Mouse (Mus musculus) urinary bladder, postnatal 25 days (tissue): ENCODE measurements at regions not wholly inside any gene's neighbourhood (a gene's known extent, or its start where the extent isn't known, plus 50 kb on each side); places are given as distances from the start of the nearest gene placed in this dataset.
A peak's percentile ranks its signal among the peaks of the same experiment; 100 is the strongest.

Experiments used
- DNase-seq: peaks from one replicate; pipeline ENCODE4 v3.0.0; 2022; ENCODE audit warnings: low spot score

- no peak for DNase-seq
Observed at GRCm38 (mm10) chr2:116942321-116942791, 63.9 kb downstream of the Tmco5 start.

GRCm38 (mm10) chr2:116948538-116948937 lies 70.0 kb downstream of the Tmco5 start:
- DNase-seq: no peak

- no peak for DNase-seq
Observed at GRCm38 (mm10) chr2:116949741-116950140, 71.2 kb downstream of the Tmco5 start.

GRCm38 (mm10) chr2:116950154-116950553 lies 71.7 kb downstream of the Tmco5 start:
- DNase-seq: no peak

DNA sequence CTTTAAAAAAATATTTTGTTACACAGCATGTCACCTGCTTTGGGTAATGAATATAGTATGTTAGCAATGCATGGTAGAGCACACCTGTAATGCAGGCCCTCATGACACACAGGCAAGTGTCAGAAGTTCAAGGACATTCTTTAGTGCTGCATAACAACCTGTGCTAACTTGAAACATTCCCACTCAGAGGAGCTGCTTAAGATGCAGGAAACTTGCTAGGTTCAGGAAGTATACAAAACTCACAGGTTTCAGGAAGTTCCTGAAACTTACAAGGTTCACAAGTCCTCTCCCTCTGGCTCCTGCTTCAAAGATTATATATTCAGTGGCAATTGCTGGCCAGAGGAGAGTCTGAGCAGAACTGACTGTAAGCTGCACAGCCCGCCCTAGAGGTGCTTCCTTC lies 73.0 kb downstream of the Tmco5 start:
- DNase-seq: no peak

DNA sequence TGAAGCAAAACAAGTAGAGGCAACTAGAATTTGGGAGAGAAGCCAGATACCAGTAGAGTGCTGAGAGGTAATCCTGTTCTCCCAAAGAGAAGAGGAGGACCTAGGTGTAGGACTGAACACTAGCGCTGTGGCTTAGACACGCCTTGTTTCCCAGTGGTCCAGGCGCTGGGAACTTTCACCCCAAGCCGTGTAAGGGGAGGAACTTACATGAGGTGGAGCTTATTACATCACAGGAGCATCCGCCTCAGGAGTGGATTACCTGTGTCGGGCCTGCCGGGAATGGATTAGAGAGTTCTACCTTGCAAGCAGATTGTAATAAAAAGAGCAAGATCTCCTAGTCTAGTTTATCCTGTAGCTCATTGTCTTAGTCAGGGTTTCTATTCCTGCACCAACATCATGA lies 75.8 kb downstream of the Tmco5 start:
- DNase-seq: no peak

GRCm38 (mm10) chr2:116954896-116955295 lies 76.4 kb downstream of the Tmco5 start:
- DNase-seq: no peak

DNA sequence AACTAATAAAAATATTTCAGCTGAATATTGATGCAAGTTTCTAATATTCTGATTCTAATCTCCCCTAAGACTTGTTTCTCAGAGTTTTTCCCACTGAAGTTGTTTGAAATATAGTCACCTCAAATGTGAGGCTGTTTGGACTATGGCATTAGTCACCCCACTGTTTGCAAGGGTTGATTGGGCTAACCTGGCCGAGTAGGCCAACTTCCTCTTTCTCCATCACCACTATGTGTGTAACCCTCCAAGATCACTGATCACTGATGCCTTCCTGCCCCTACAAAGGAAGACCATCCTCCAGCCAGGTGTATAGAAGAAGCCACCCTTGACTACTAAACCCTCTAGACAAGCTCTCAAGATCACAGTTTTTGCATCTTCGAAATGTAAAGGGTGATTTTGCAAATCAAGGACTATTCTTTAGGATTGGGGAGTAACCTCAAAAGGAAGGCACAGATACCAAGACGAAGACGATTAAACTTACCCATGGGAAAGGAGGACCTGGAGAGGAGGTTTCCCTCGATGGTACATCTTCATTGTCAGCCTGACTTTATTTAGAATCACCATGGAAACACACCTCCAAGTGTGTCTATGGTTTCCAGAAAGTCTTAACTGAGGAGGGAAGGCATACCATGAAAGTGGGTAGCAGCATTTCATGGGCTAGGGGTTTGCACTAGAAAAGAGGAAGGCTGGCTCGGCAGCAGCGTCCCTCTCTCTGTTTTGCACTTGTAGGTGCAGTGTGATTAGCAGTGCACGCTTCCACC lies 84.8 kb downstream of the Tmco5 start:
- no peak for DNase-seq

GRCm38 (mm10) chr2:116966266-116966665 lies 87.8 kb downstream of the Tmco5 start:
- DNase-seq: no peak

- DNase-seq: no peak
Observed at GRCm38 (mm10) chr2:116971666-116972613, 93.4 kb downstream of the Tmco5 start.

DNA sequence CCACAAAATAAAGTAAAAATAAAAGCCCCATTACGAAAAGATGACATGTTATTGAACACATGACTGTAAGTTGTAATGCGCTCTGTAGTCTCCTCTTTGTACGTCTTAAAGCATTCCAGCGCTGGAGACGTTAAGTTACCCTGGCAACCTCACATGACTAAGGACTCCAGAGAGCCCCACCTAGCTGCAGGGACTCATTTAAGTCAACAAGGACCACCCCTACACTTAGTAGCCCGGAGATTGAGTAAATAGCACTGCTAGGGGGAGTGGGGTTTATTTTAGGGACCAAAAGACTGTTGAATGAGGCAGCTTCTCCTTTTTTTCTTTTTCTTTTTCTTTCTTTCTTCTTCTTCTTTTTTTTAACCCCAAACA lies 94.1 kb downstream of the Tmco5 start:
- DNase-seq: no peak

GRCm38 (mm10) chr2:116973441-116973840 lies 95.0 kb downstream of the Tmco5 start:
- no peak for DNase-seq

- DNase-seq: no peak
Observed at GRCm38 (mm10) chr2:116974152-116974551, 95.7 kb downstream of the Tmco5 start.

- DNase-seq: no peak
Observed at GRCm38 (mm10) chr2:116974569-116975060, 96.1 kb downstream of the Tmco5 start.

- peak; percentile 26 for DNase-seq
Observed at GRCm38 (mm10) chr2:116975091-116975600, 96.7 kb downstream of the Tmco5 start.

DNA sequence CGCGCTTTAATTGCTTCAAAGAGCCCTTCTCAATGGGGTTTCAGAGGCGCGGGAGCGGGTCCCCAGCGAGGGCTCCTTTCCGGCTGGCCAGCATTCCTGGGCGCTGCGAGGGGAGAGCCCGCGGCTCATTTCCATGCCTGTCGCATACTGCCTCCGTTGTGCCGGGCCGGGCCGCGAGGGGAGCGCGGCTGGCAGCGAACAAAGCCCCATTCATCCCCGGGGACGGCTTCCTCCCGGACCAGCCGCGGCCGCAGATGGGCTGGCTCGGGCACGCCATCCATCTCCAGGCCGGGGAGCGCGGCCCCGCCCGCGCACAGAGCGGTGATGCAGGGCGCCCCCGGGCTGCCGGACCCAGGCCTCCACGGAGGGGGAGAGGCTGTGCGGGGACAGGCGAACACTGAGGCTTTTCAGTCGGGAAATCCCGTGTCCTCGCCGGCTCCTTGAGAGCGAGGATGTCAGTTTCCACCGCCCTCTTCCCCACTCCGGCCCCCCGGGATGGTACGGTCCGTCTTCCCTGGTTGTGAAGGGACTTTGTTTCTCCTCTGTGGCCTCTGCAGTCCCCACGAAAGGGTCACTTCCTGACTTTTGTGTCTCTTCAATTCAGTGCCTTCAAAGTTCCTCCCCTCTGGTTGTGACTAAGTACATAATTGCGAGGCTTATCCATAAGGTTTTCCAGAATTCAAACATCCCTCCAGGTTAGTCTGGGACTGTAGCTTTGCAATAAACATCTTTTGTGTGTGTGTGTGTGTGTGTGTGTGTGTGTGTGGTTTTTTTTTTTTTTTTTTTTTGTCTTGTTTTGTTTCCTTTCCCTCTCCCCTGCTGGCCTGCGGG lies 97.3 kb downstream of the Tmco5 start:
- DNase-seq: peak; percentile 48

DNA sequence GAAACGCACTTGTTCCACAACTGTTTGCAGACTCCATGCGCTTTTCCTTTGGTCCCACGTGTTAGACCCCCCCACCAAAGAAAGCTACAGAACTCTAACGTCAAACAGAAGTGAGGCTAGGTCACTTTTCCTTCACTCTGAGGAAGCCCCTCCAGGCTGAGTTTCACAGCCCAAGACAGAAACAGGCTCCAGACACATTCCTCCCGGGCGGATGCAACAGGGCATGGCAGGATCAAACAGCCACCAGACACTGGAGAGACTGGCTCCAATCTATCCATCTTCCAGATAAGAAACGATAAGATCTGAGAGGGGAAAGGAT lies 97.9 kb downstream of the Tmco5 start:
- peak; percentile 4 for DNase-seq

GRCm38 (mm10) chr2:116976951-116977503 lies 98.5 kb downstream of the Tmco5 start:
- no peak for DNase-seq

- no peak for DNase-seq
Observed at GRCm38 (mm10) chr2:116977771-116978600, 99.5 kb downstream of the Tmco5 start.

GRCm38 (mm10) chr2:116978809-116979208 lies 100.3 kb downstream of the Tmco5 start:
- no peak for DNase-seq
